Mouse (Mus musculus) olfactory bulb, adult 2 months (tissue): ENCODE measurements around the gene Chp2.

Source experiments
- CTCF ChIP-seq: fragments of 200-500 bp; IDR thresholded peaks from 2 replicates; pipeline ENCODE4 v1.5.1; 2012; ENCODE audit warnings: low read depth, mild to moderate bottlenecking, low read length, moderate library complexity; ENCODE audit not compliant: insufficient read depth
- POLR2A ChIP-seq: fragments of 200-500 bp; IDR thresholded peaks from 2 replicates; pipeline ENCODE4 v1.6.1; 2012; ENCODE audit warnings: mild to moderate bottlenecking, low read depth, low read length, moderate library complexity; ENCODE audit not compliant: insufficient read depth

GRCm38 (mm10) chr7:122258521-122258920 is 39.2 kb downstream of the Chp2 start:
- TF ChIP-seq POLR2A = no peak
- no peak for TF ChIP-seq CTCF
